Mouse (Mus musculus): Measurements from ENCODE around the gene Rab3a.

The Rab3a gene

GRCm38 (mm10) chr8:70803761-70804480 is 49.4 kb downstream of the Rab3a start:
- peak; percentile 34 for DNase-seq

GRCm38 (mm10) chr8:70804481-70805206 is 50.2 kb downstream of the Rab3a start, which contains the start of gene Mast3:
Gene Mast3 (minus strand): TSS chr8:70805054.
- peak; percentile 87 for DNase-seq

GRCm38 (mm10) chr8:70806541-70806940 is 52.1 kb downstream of the Rab3a start:
- no peak for DNase-seq

- no peak for DNase-seq
Measured at GRCm38 (mm10) chr8:70807304-70807703, 52.8 kb downstream of the Rab3a start.

- DNase-seq, result no peak
Measured at GRCm38 (mm10) chr8:70808239-70808638, 53.8 kb downstream of the Rab3a start, which contains the start of gene Il12rb1. Gene Il12rb1 (plus strand): TSS chr8:70808449.
